Mouse (Mus musculus) lung, postnatal 0 days (tissue): ENCODE measurements around the gene Acoxl.

Experiments used
- CTCF ChIP-seq: IDR thresholded peaks from 2 replicates; pipeline ENCODE4 v1.5.1; 2016; ENCODE audit warnings: antibody characterized with exemption, mild to moderate bottlenecking
- EP300 ChIP-seq: IDR thresholded peaks from 2 replicates; pipeline ENCODE4 v1.6.1; 2016; ENCODE audit warnings: antibody characterized with exemption, mild to moderate bottlenecking, control low read depth

GRCm38 (mm10) chr2:127881063-127881462, 42.4 kb downstream of the Acoxl start:
- no peak for TF ChIP-seq CTCF
- TF ChIP-seq EP300, result no peak
